Mouse (Mus musculus) E14TG2a.4 (cell line): Measurements from ENCODE around the gene Stat5a.
A peak's percentile ranks its signal among the peaks of the same experiment; 100 is the strongest.

Source experiments
- H3K27me3 ChIP-seq: 2 replicates; pipeline ENCODE4 v1.6.1; 2014; ENCODE audit warnings: low read length, control low read depth; ENCODE audit not compliant: insufficient read depth
- H3K36me3 ChIP-seq: 2 replicates; pipeline ENCODE4 v1.6.1; 2014; ENCODE audit warnings: low read length, control low read depth; ENCODE audit not compliant: insufficient read depth
- H3K4me1 ChIP-seq: replicated peaks from 2 replicates; pipeline ENCODE4 v1.6.1; 2014; ENCODE audit warnings: low read depth, low read length, control low read depth
- H3K4me3 ChIP-seq: replicated peaks from 2 replicates; pipeline ENCODE4 v1.5.1; 2014; ENCODE audit warnings: mild to moderate bottlenecking, low read length
- H3K9me3 ChIP-seq: 2 replicates; pipeline ENCODE4 v1.6.1; 2014; ENCODE audit warnings: low read length, control low read depth
- CTCF ChIP-seq: conservative IDR thresholded peaks from 2 replicates; pipeline ENCODE4 v1.5.1; 2014; ENCODE audit warnings: low read length
- NANOG ChIP-seq: IDR thresholded peaks from 2 replicates; pipeline ENCODE4 v1.6.1; 2014; ENCODE audit warnings: borderline replicate concordance, low read length, mixed read lengths
- POU5F1 ChIP-seq: IDR thresholded peaks from 2 replicates; pipeline ENCODE4 v1.6.1; 2014; ENCODE audit warnings: low read length, borderline replicate concordance

The Stat5a gene

GRCm38 (mm10) chr11:100860198-100861048, 1.3 kb downstream of the Stat5a start:
- Histone ChIP-seq H3K27me3 (peaks cover 80% of the 10 kb centered on the region), H3K4me1 (peaks cover 40% of the 10 kb centered on the region), H3K9me3 (no peaks in the 10 kb centered on the region), H3K4me3 (peak overlapping the region; percentile 77), H3K36me3 (no peaks in the 10 kb centered on the region)
- TF ChIP-seq NANOG (no peak), POU5F1 (no peak), CTCF (no peak)

- no peaks in the 10 kb centered on the region for H3K36me3 ChIP-seq
- H3K9me3 ChIP-seq, result no peaks in the 10 kb centered on the region
- H3K4me1 ChIP-seq, result peaks cover 35% of the 10 kb centered on the region
- TF ChIP-seq POU5F1, result no peak
- TF ChIP-seq NANOG, result no peak
- TF ChIP-seq CTCF, result no peak
- peak overlapping the region; percentile 77; the same call in 1 of the 2 replicates for H3K4me3 ChIP-seq
- peaks cover 72% of the 10 kb centered on the region for H3K27me3 ChIP-seq
Measured at GRCm38 (mm10) chr11:100861335-100861734, 2.2 kb downstream of the Stat5a start.

- TF ChIP-seq POU5F1 (no peak), CTCF (no peak), NANOG (no peak)
- H3K27me3 ChIP-seq, result peaks cover 67% of the 10 kb centered on the region
- H3K4me1 ChIP-seq, result peaks cover 35% of the 10 kb centered on the region
- H3K9me3 ChIP-seq, result no peaks in the 10 kb centered on the region
- no peak overlapping the region for H3K4me3 ChIP-seq
- no peaks in the 10 kb centered on the region for H3K36me3 ChIP-seq
Measured at GRCm38 (mm10) chr11:100861836-100862235, 2.7 kb downstream of the Stat5a start.

GRCm38 (mm10) chr11:100863141-100863540, 4.0 kb downstream of the Stat5a start:
- Histone ChIP-seq H3K9me3 (no peaks in the 10 kb centered on the region), H3K4me1 (peaks cover 35% of the 10 kb centered on the region), H3K27me3 (peaks cover 57% of the 10 kb centered on the region), H3K36me3 (no peaks in the 10 kb centered on the region), H3K4me3 (no peak overlapping the region)
- no peak for TF ChIP-seq POU5F1
- TF ChIP-seq CTCF, result no peak
- no peak for TF ChIP-seq NANOG

GRCm38 (mm10) chr11:100865618-100866017, 6.5 kb downstream of the Stat5a start:
- Histone ChIP-seq H3K9me3 (no peaks in the 10 kb centered on the region), H3K27me3 (peaks cover 39% of the 10 kb centered on the region), H3K4me3 (no peak overlapping the region), H3K4me1 (peaks cover 17% of the 10 kb centered on the region), H3K36me3 (no peaks in the 10 kb centered on the region)
- TF ChIP-seq CTCF, result no peak
- TF ChIP-seq NANOG, result no peak
- TF ChIP-seq POU5F1, result no peak

GRCm38 (mm10) chr11:100870256-100870967, 11.3 kb downstream of the Stat5a start:
- Histone ChIP-seq H3K27me3 (no peaks in the 10 kb centered on the region), H3K36me3 (no peaks in the 10 kb centered on the region), H3K4me1 (peaks cover 7% of the 10 kb centered on the region; the same call in 1 of the 2 replicates), H3K9me3 (no peaks in the 10 kb centered on the region), H3K4me3 (no peak overlapping the region)
- TF ChIP-seq NANOG, result no peak
- TF ChIP-seq CTCF, result no peak
- no peak for TF ChIP-seq POU5F1

- H3K27me3 ChIP-seq, result peaks cover 5% of the 10 kb centered on the region; the same call in 1 of the 2 replicates
- no peak overlapping the region for H3K4me3 ChIP-seq
- TF ChIP-seq CTCF (no peak), POU5F1 (no peak), NANOG (no peak)
- peaks cover 7% of the 10 kb centered on the region; the same call in 1 of the 2 replicates for H3K4me1 ChIP-seq
- H3K9me3 ChIP-seq, result no peaks in the 10 kb centered on the region
- no peaks in the 10 kb centered on the region for H3K36me3 ChIP-seq
Measured at GRCm38 (mm10) chr11:100870968-100871350, 11.8 kb downstream of the Stat5a start.

GRCm38 (mm10) chr11:100875761-100876160, 16.6 kb downstream of the Stat5a start:
- H3K4me3 ChIP-seq, result no peak overlapping the region
- H3K27me3 ChIP-seq, result peaks cover 11% of the 10 kb centered on the region
- TF ChIP-seq POU5F1, result no peak
- TF ChIP-seq CTCF, result no peak
- no peak for TF ChIP-seq NANOG
- no peaks in the 10 kb centered on the region for H3K9me3 ChIP-seq
- peaks cover 29% of the 10 kb centered on the region for H3K4me1 ChIP-seq
- no peaks in the 10 kb centered on the region for H3K36me3 ChIP-seq
